Mouse (Mus musculus) adrenal gland, adult 8-10 months (tissue): ENCODE data around the gene Ifna15. TPM values are rescaled to one million over a fixed set of nuclear protein-coding genes. Genes with fewer than 3 reads are reported as not detected.

ENCODE experiments used
- DNase-seq: peaks from one replicate; pipeline ENCODE4 v3.0.0; 2022
- total RNA-seq, 4 experiments: library from RNA; stranded (reverse); gene quantifications; 2 replicates each; pipeline ENCODE4 v1.2.4; 2022

Ifna15 gene
- total RNA-seq, 4 experiments from 2014 or later = not detected

- DNase-seq = no peak
These were observed 44.3 kb downstream of the Ifna15 start for GRCm38 (mm10) chr4:88513743-88514142.

Other genes with a start within 250 kb of the Ifna15 start
- 1 to 10 TPM; 3.3 to 6.9 (median 5.0) TPM for gene Hacd4, start 119.3 kb downstream of the Ifna15 start, total RNA-seq
- gene Ifnb1, start 35.5 kb downstream of the Ifna15 start, total RNA-seq = not detected
- gene Ifna14, start 13.6 kb upstream of the Ifna15 start, total RNA-seq = not detected
- not detected for gene Ifna9, start 34.1 kb upstream of the Ifna15 start, total RNA-seq
- not detected for gene Ifna12, start 45.1 kb upstream of the Ifna15 start, total RNA-seq
- not detected for gene C87499, start 76.2 kb upstream of the Ifna15 start, total RNA-seq
- not detected for gene Ifna13, start 86.2 kb upstream of the Ifna15 start, total RNA-seq
- gene Ifna16, start 118.7 kb upstream of the Ifna15 start, total RNA-seq = not detected
- gene Ifna2, start 125.7 kb upstream of the Ifna15 start, total RNA-seq = not detected
- gene Ifnab, start 133.1 kb upstream of the Ifna15 start, total RNA-seq = not detected
- gene Gm26566, start 163.6 kb upstream of the Ifna15 start, total RNA-seq = under 1 TPM; 0.67 to 0.92 (median 0.73) TPM
- gene Klhl9, start 164.2 kb upstream of the Ifna15 start, total RNA-seq = 100 to 1,000 TPM in 1 of 4 experiments, 10 to 100 TPM in 3; 76.7 to 100 (median 91.0) TPM
- not detected for gene Gm13271, start 196.6 kb upstream of the Ifna15 start, total RNA-seq
- gene Gm13283, start 201.9 kb upstream of the Ifna15 start, total RNA-seq = not detected
- under 1 TPM in 1 of 4 experiments, not detected in 3; 0.46 TPM for gene Gm13290, start 215.6 kb upstream of the Ifna15 start, total RNA-seq
- not detected for gene Gm13289, start 218.7 kb upstream of the Ifna15 start, total RNA-seq
- not detected for gene Gm13272, start 221.6 kb upstream of the Ifna15 start, total RNA-seq
- under 1 TPM in 1 of 4 experiments, not detected in 3; 0.49 TPM for gene Ifnz, start 223.9 kb upstream of the Ifna15 start, total RNA-seq
- gene Gm13276, start 227.5 kb upstream of the Ifna15 start, total RNA-seq = not detected
- gene Gm13277, start 230.4 kb upstream of the Ifna15 start, total RNA-seq = not detected
- not detected for gene Gm13278, start 233.3 kb upstream of the Ifna15 start, total RNA-seq
- not detected for gene Gm13275, start 236.2 kb upstream of the Ifna15 start, total RNA-seq
- not detected for gene Gm13279, start 239.2 kb upstream of the Ifna15 start, total RNA-seq
- under 1 TPM in 1 of 4 experiments, not detected in 3; 0.24 TPM for gene Gm13285, start 241.4 kb upstream of the Ifna15 start, total RNA-seq
- not detected for gene Gm13287, start 245.0 kb upstream of the Ifna15 start, total RNA-seq
- gene Gm13288, start 247.3 kb upstream of the Ifna15 start, total RNA-seq = not detected